9 mouse cellular contexts compared by ENCODE assay signal in the genomic region with DNA sequence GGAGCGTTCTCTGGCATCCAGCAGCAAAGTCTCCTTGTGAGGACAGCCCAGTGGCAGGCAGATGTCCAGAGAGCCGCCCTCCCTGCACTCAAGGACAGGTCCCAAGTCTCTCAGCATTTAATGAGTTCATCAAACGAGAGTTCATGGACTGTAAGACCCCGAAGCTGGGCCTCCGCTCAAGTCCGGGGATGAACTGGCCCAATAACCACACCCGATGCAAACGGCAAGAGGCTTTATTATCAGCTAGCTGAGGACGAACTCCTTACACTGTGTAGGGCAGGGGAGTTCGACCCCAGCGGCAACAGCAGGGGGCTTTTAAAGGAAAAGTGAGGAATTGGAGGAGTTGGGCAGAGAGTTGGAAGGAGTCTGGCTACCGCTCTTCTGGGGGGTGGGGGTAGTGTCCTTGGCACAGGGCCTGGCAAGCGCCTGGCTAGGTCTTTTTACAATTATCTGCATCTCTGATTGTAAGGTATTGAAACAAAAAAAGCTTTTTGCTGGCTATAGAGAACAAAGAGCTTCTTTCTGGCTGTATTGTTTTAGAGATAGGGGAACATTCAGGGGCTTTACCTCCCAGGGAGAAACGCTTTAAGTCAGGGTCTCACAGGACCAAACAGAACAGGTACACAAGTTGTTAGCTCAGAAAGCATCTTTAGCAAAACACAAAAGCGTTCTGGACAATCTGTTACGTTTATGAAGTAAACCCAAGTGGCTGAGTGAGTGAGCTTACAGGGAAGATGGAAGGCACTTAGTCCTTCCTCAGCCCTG.
DNase-seq lines count a peak whose midpoint lies in the region; ATAC-seq lines count a peak whose summit lies in the region.
"Had no signal": no experiment of that assay in that cellular context is flagged by ENCODE, and none has a peak within 500 bp of the region (broad histone marks: within the 10 kb centered on the region; RNA-seq: fewer than 3 reads in every experiment).

No protein-coding gene starts in this region.

- no peaks in the 10 kb centered on the region for H3K9me3 ChIP-seq in hindbrain, embryonic 10.5 days
- no peaks in the 10 kb centered on the region for H3K9me3 ChIP-seq in hindbrain, embryonic 12.5 days (replicated peaks)
- H3K9me3 ChIP-seq: limb, embryonic 12.5 days had no signal

- peak; percentile 5 for DNase-seq in hindbrain, embryonic 10.5 days (ENCODE audit: low spot score)
- peak; percentile 55 for DNase-seq in ZHBTc4 (ENCODE audit: low read depth, low spot score)
- DNase-seq in gastrocnemius, postnatal 14 days: peak; percentile 54
- peak; percentile 8 for DNase-seq in mesoderm, embryonic 11.5 days (ENCODE audit: low read depth, low spot score)
- peak; percentile 75 for DNase-seq in testis, postnatal 10 days (ENCODE audit: low spot score)

- no peaks in the 10 kb centered on the region for H3K27me3 ChIP-seq in hindbrain, embryonic 10.5 days (ENCODE audit: insufficient read depth, poor library complexity, severe bottlenecking)
- H3K27me3 ChIP-seq in hindbrain, embryonic 12.5 days: no peaks in the 10 kb centered on the region
- H3K27me3 ChIP-seq: limb, embryonic 12.5 days had no signal

- WGBS in hindbrain, embryonic 10.5 days: 26% methylated on average over 16 of the region's 16 CpGs
- WGBS in hindbrain, embryonic 12.5 days: 26% methylated on average over 16 of the region's 16 CpGs

- intact Hi-C loops in gastrocnemius, postnatal 14 days (cut with DNase I; ENCODE audit: low total_unique reads): no loop called here

- H3K4me2 ChIP-seq in hindbrain, embryonic 12.5 days (replicated peaks): no peak overlapping the region; the same call in 1 of the 2 replicates
- H3K4me2 ChIP-seq: limb, embryonic 12.5 days had no signal

- H3K4me3 ChIP-seq in hindbrain, embryonic 10.5 days: no peak overlapping the region
- H3K4me3 ChIP-seq in hindbrain, embryonic 12.5 days: no peak overlapping the region
- H3K4me3 ChIP-seq: limb, embryonic 12.5 days had no signal

- H3K4me1 ChIP-seq in hindbrain, embryonic 10.5 days (replicated peaks): peaks cover 14% of the 10 kb centered on the region
- peaks cover 8% of the 10 kb centered on the region; the same call in 1 of the 2 replicates for H3K4me1 ChIP-seq in hindbrain, embryonic 12.5 days
- H3K4me1 ChIP-seq: limb, embryonic 12.5 days had no signal

- no peak overlapping the region; the same call in 1 of the 2 replicates for H3K27ac ChIP-seq in hindbrain, embryonic 10.5 days
- no peak overlapping the region for H3K27ac ChIP-seq in hindbrain, embryonic 12.5 days
- H3K27ac ChIP-seq: limb, embryonic 12.5 days had no signal

- H3K9ac ChIP-seq in hindbrain, embryonic 12.5 days: no peak overlapping the region
- H3K9ac ChIP-seq: limb, embryonic 12.5 days had no signal

- H3K36me3 ChIP-seq in hindbrain, embryonic 10.5 days: no peaks in the 10 kb centered on the region
- no peaks in the 10 kb centered on the region for H3K36me3 ChIP-seq in hindbrain, embryonic 12.5 days

- ATAC-seq in hindbrain, embryonic 12.5 days (ENCODE audit: low FRiP score): no peak
- no peak for ATAC-seq in erythroid progenitor cell, adult 5-6 weeks (replicated peaks; ENCODE audit: low FRiP score, poor library complexity, severe bottlenecking)
- no peak for ATAC-seq in inflammation-experienced regulatory T-cells, adult 6 months

Comparison
In these comparisons a context has a peak if more than half of its experiments do, and no peak if none do; other contexts are left out.
1. DNase-seq: peak in every context shown above with its lines; median percentile 75 in testis, postnatal 10 days; 55 in ZHBTc4; 54 in gastrocnemius, postnatal 14 days; 8 in mesoderm, embryonic 11.5 days; 5 in hindbrain, embryonic 10.5 days.